12 mouse cellular contexts compared by ENCODE assay signal in the genomic region with DNA sequence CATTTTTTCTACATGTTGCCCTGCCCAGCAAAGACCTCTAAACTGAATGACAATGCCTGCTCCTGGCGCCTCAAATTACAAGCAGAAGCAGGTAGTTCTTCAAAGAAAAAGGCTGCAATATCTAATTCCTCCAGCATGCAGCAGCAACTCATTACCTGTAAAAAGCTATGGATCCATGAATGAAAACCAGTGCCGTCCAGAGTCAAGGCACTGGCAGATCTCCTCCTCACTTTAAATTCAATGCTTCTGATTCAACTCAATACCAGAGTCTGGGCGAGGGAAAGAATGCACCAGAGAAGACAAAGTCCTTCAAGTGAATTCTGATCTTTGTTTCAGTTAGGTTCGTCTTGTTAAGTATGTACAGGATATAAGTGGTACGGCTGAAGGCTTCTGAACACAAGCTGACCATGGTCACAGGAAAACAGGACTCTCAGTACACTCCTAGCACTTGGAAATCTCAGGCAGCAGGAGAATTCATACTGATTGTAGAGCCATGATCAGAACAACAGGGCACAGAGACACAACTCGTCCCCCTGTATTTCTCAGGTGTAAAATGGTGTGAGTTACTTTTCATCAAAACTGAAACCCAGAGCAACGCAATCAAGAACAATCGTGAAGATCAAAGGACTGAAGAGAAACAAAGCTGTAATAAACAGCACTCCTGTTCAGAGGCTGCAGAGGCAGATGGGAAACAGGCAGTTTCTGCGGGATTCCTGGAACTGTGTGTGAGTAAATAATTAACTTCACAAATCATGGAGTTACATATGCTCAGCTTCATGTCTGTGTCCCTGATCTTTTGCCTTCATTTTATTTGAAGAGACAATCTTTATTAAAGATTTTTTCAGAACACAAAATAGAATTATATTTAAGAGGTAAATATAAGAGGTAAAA.
A peak's percentile ranks its signal among the peaks of the same experiment; 100 is the strongest.
DNase-seq lines count a peak whose midpoint lies in the region; ATAC-seq and TF ChIP-seq lines count a peak whose summit lies in the region.
"Had no signal": no experiment of that assay in that cellular context is flagged by ENCODE, and none has a peak within 500 bp of the region (broad histone marks: within the 10 kb centered on the region; RNA-seq: fewer than 3 reads in every experiment).

No protein-coding gene starts in this region.

- peaks cover 5% of the 10 kb centered on the region; the same call in 1 of the 2 replicates for H3K4me1 ChIP-seq in midbrain, embryonic 11.5 days (ENCODE audit: control insufficient read depth, insufficient read depth, low read length)
- peaks cover 10% of the 10 kb centered on the region for H3K4me1 ChIP-seq in midbrain, embryonic 13.5 days (replicated peaks)
- no peaks in the 10 kb centered on the region for H3K4me1 ChIP-seq in stomach, postnatal 0 days (replicated peaks; ENCODE audit: control insufficient read depth, insufficient read depth)
- H3K4me1 ChIP-seq: embryonic facial prominence, embryonic 15.5 days; megakaryocyte, embryonic 14.5 days had no signal

- no peak overlapping the region for H3K9ac ChIP-seq in midbrain, embryonic 11.5 days (ENCODE audit: low read length)
- no peak overlapping the region for H3K9ac ChIP-seq in midbrain, embryonic 13.5 days (replicated peaks)
- 0 out of 2 replicates have a peak overlapping the region, but pooled peaks have one; percentile 18 for H3K9ac ChIP-seq in stomach, postnatal 0 days (ENCODE audit: low read length)
- H3K9ac ChIP-seq: embryonic facial prominence, embryonic 15.5 days had no signal

- TF ChIP-seq EP300 in stomach, postnatal 0 days (optimal IDR thresholded peaks at IDR 0.05), result no peak

- H3K9me3 ChIP-seq in midbrain, embryonic 11.5 days (ENCODE audit: control insufficient read depth, low read length), result no peaks in the 10 kb centered on the region
- H3K9me3 ChIP-seq in midbrain, embryonic 13.5 days, result no peaks in the 10 kb centered on the region
- H3K9me3 ChIP-seq in stomach, postnatal 0 days (ENCODE audit: control insufficient read depth, low read length), result no peaks in the 10 kb centered on the region
- H3K9me3 ChIP-seq: embryonic facial prominence, embryonic 15.5 days; megakaryocyte, embryonic 14.5 days had no signal

- H3K27ac ChIP-seq in midbrain, embryonic 11.5 days (ENCODE audit: low read depth, low read length), result no peak overlapping the region
- H3K27ac ChIP-seq in midbrain, embryonic 13.5 days, result no peak overlapping the region
- H3K27ac ChIP-seq in stomach, postnatal 0 days (replicated peaks), result no peak overlapping the region; the same call in 1 of the 2 replicates
- H3K27ac ChIP-seq: embryonic facial prominence, embryonic 15.5 days had no signal

- ATAC-seq in midbrain, embryonic 11.5 days (ENCODE audit: low FRiP score), result no peak
- ATAC-seq in midbrain, embryonic 13.5 days, result no peak
- no peak for ATAC-seq in stomach, postnatal 0 days (ENCODE audit: low FRiP score, low TSS enrichment)

- H3K4me3 ChIP-seq in midbrain, embryonic 11.5 days (ENCODE audit: low read depth, low read length), result no peak overlapping the region
- H3K4me3 ChIP-seq in midbrain, embryonic 13.5 days (replicated peaks), result no peak overlapping the region
- no peak overlapping the region for H3K4me3 ChIP-seq in stomach, postnatal 0 days (ENCODE audit: low read depth, low read length)
- H3K4me3 ChIP-seq: embryonic facial prominence, embryonic 15.5 days; megakaryocyte, embryonic 14.5 days had no signal

- WGBS in midbrain, embryonic 11.5 days, result 84% methylated on average over 9 of the region's 9 CpGs
- WGBS in midbrain, embryonic 13.5 days, result 73% methylated on average over 9 of the region's 9 CpGs
- WGBS in stomach, postnatal 0 days, result 44% methylated on average over 9 of the region's 9 CpGs

- peak; percentile 46 for TF ChIP-seq CTCF in stomach, postnatal 0 days (IDR thresholded peaks at IDR 0.05; ENCODE audit: low read depth)

- H3K4me2 ChIP-seq in midbrain, embryonic 11.5 days, result no peak overlapping the region
- H3K4me2 ChIP-seq in midbrain, embryonic 13.5 days (replicated peaks), result no peak overlapping the region
- peak overlapping the region; percentile 31 for H3K4me2 ChIP-seq in stomach, postnatal 0 days (replicated peaks; ENCODE audit: low read depth)
- H3K4me2 ChIP-seq: embryonic facial prominence, embryonic 15.5 days had no signal

- H3K27me3 ChIP-seq in midbrain, embryonic 11.5 days (ENCODE audit: control insufficient read depth, insufficient read depth, low read length), result no peaks in the 10 kb centered on the region
- no peaks in the 10 kb centered on the region for H3K27me3 ChIP-seq in midbrain, embryonic 13.5 days
- H3K27me3 ChIP-seq in stomach, postnatal 0 days (ENCODE audit: control insufficient read depth, insufficient read depth, low read length), result no peaks in the 10 kb centered on the region
- H3K27me3 ChIP-seq: embryonic facial prominence, embryonic 15.5 days; megakaryocyte, embryonic 14.5 days had no signal

- no peaks in the 10 kb centered on the region for H3K36me3 ChIP-seq in midbrain, embryonic 11.5 days (ENCODE audit: control insufficient read depth, insufficient read depth, low read length)
- H3K36me3 ChIP-seq in midbrain, embryonic 13.5 days, result no peaks in the 10 kb centered on the region
- H3K36me3 ChIP-seq in stomach, postnatal 0 days (ENCODE audit: control insufficient read depth, insufficient read depth, low read length), result no peaks in the 10 kb centered on the region
- H3K36me3 ChIP-seq: embryonic facial prominence, embryonic 15.5 days had no signal

- peak; percentile 13 to 29 for DNase-seq in cerebellum, postnatal 10 days
- DNase-seq in cerebellum, postnatal 36 days, result no peak
- DNase-seq in midbrain, embryonic 11.5 days (ENCODE audit: low spot score, missing footprints), result peak; percentile 23
- DNase-seq in kidney, adult 18-20 months, result peak; percentile 25
- DNase-seq in stomach, postnatal 0 days (ENCODE audit: low spot score), result no peak
- no peak for DNase-seq in adrenal gland, postnatal 36 days
- no peak for DNase-seq in lung, postnatal 25 days (ENCODE audit: low spot score)
- DNase-seq: adrenal gland, postnatal 14 days; thymus, adult 2 months had no signal

Comparison
In these comparisons a context has a peak if more than half of its experiments do, and no peak if none do; other contexts are left out.
1. DNase-seq: peak in cerebellum, postnatal 10 days (2 of 2), midbrain, embryonic 11.5 days (single experiment) and kidney, adult 18-20 months (single experiment); none in cerebellum, postnatal 36 days (0 of 2), stomach, postnatal 0 days (single experiment), adrenal gland, postnatal 36 days (0 of 2) and lung, postnatal 25 days (single experiment).